Comparison of ENCODE assay signal across 9 mouse cellular contexts in genomic region chr1:24378125-24378821, GRCm38 (mm10).
DNase-seq lines count a peak whose midpoint lies in the region; ATAC-seq lines count a peak whose summit lies in the region.
"Had no signal": no experiment of that assay in that cellular context is flagged by ENCODE, and none has a peak within 500 bp of the region (broad histone marks: within the 10 kb centered on the region; RNA-seq: fewer than 3 reads in every experiment).

No protein-coding gene starts in this region.

- H3K4me2 ChIP-seq in heart, embryonic 13.5 days = 0 out of 2 replicates have a peak overlapping the region, but pooled peaks have one; percentile 11
- no peak overlapping the region for H3K4me2 ChIP-seq in heart, embryonic 11.5 days
- no peak overlapping the region for H3K4me2 ChIP-seq in hindbrain, embryonic 13.5 days
- no peak overlapping the region for H3K4me2 ChIP-seq in neural tube, embryonic 15.5 days
- H3K4me2 ChIP-seq: heart, embryonic 15.5 days had no signal

- no peak overlapping the region for H3K9ac ChIP-seq in heart, embryonic 13.5 days
- no peak overlapping the region for H3K9ac ChIP-seq in heart, embryonic 11.5 days (ENCODE audit: low read depth, low read length)
- H3K9ac ChIP-seq in hindbrain, embryonic 13.5 days = no peak overlapping the region
- no peak overlapping the region for H3K9ac ChIP-seq in neural tube, embryonic 15.5 days (replicated peaks)
- H3K9ac ChIP-seq: heart, embryonic 15.5 days had no signal

- intact Hi-C loops in left cerebral cortex, postnatal 36 days (cut with DNase I) = loop anchor here (2.0 kb wide), 1 partner anchor 255 kb away; no protein-coding TSS in a partner anchor

- H3K27ac ChIP-seq in heart, embryonic 13.5 days (replicated peaks) = no peak overlapping the region
- no peak overlapping the region for H3K27ac ChIP-seq in heart, embryonic 11.5 days (ENCODE audit: low read depth, low read length)
- no peak overlapping the region for H3K27ac ChIP-seq in hindbrain, embryonic 13.5 days
- H3K27ac ChIP-seq in neural tube, embryonic 15.5 days (replicated peaks) = no peak overlapping the region
- H3K27ac ChIP-seq: heart, embryonic 15.5 days had no signal

- no peaks in the 10 kb centered on the region; the same call in 1 of the 2 replicates for H3K4me1 ChIP-seq in heart, embryonic 13.5 days
- H3K4me1 ChIP-seq in heart, embryonic 11.5 days (ENCODE audit: control insufficient read depth, insufficient read depth, low read length) = no peaks in the 10 kb centered on the region
- H3K4me1 ChIP-seq in hindbrain, embryonic 13.5 days (replicated peaks) = peaks cover 6% of the 10 kb centered on the region; the same call in 1 of the 2 replicates
- peaks cover 9% of the 10 kb centered on the region; the same call in 1 of the 2 replicates for H3K4me1 ChIP-seq in neural tube, embryonic 15.5 days
- H3K4me1 ChIP-seq: heart, embryonic 15.5 days had no signal

- ATAC-seq in heart, embryonic 13.5 days (ENCODE audit: extremely low read depth, insufficient number of reproducible peaks, low FRiP score, low TSS enrichment) = no peak
- ATAC-seq in heart, embryonic 11.5 days (replicated peaks; ENCODE audit: insufficient number of reproducible peaks, low FRiP score, low TSS enrichment) = no peak
- peak; percentile 71 for ATAC-seq in hindbrain, embryonic 13.5 days (ENCODE audit: low FRiP score)
- ATAC-seq in neural tube, embryonic 15.5 days (ENCODE audit: low FRiP score) = peak; percentile 84

- no peaks in the 10 kb centered on the region for H3K27me3 ChIP-seq in heart, embryonic 13.5 days (replicated peaks)
- no peaks in the 10 kb centered on the region for H3K27me3 ChIP-seq in heart, embryonic 11.5 days (ENCODE audit: control insufficient read depth, insufficient read depth, low read length)
- H3K27me3 ChIP-seq in hindbrain, embryonic 13.5 days = no peaks in the 10 kb centered on the region
- H3K27me3 ChIP-seq in neural tube, embryonic 15.5 days (replicated peaks) = no peaks in the 10 kb centered on the region
- H3K27me3 ChIP-seq: heart, embryonic 15.5 days had no signal

- peak; percentile 25 for DNase-seq in ES-CJ7 (ENCODE audit: low read depth, low spot score)
- DNase-seq in cerebellum, postnatal 25 days = peak; percentile 67 to 84
- peak; percentile 26 to 28 for DNase-seq in left cerebral cortex, postnatal 36 days (ENCODE audit: low spot score in 2 of 2)
- no peak for DNase-seq in spleen, postnatal 36 days (ENCODE audit: low spot score in 2 of 2)

- no peak overlapping the region for H3K4me3 ChIP-seq in heart, embryonic 13.5 days
- no peak overlapping the region for H3K4me3 ChIP-seq in heart, embryonic 11.5 days (ENCODE audit: low read depth, low read length)
- no peak overlapping the region for H3K4me3 ChIP-seq in hindbrain, embryonic 13.5 days
- H3K4me3 ChIP-seq in neural tube, embryonic 15.5 days (replicated peaks) = no peak overlapping the region
- H3K4me3 ChIP-seq: heart, embryonic 15.5 days had no signal

- no peaks in the 10 kb centered on the region for H3K9me3 ChIP-seq in heart, embryonic 13.5 days
- H3K9me3 ChIP-seq in heart, embryonic 11.5 days (replicated peaks; ENCODE audit: control insufficient read depth, low read length) = no peaks in the 10 kb centered on the region
- no peaks in the 10 kb centered on the region for H3K9me3 ChIP-seq in hindbrain, embryonic 13.5 days
- H3K9me3 ChIP-seq in neural tube, embryonic 15.5 days (replicated peaks) = no peaks in the 10 kb centered on the region
- H3K9me3 ChIP-seq: heart, embryonic 15.5 days had no signal

- WGBS in heart, embryonic 13.5 days = 27% methylated on average over 8 of the region's 8 CpGs
- WGBS in heart, embryonic 11.5 days (ENCODE audit: insufficient replicate concordance) = 26% methylated on average over 8 of the region's 8 CpGs
- WGBS in hindbrain, embryonic 13.5 days = 37% methylated on average over 8 of the region's 8 CpGs
- WGBS in neural tube, embryonic 15.5 days = 30% methylated on average over 8 of the region's 8 CpGs

- no peaks in the 10 kb centered on the region for H3K36me3 ChIP-seq in heart, embryonic 13.5 days
- H3K36me3 ChIP-seq in heart, embryonic 11.5 days (ENCODE audit: control insufficient read depth, insufficient read depth, low read length) = no peaks in the 10 kb centered on the region
- H3K36me3 ChIP-seq in hindbrain, embryonic 13.5 days = no peaks in the 10 kb centered on the region
- no peaks in the 10 kb centered on the region for H3K36me3 ChIP-seq in neural tube, embryonic 15.5 days
- H3K36me3 ChIP-seq: heart, embryonic 15.5 days had no signal

Comparison
In these comparisons a context has a peak if more than half of its experiments do, and no peak if none do; other contexts are left out.
1. ATAC-seq: peak in hindbrain, embryonic 13.5 days (single experiment) and neural tube, embryonic 15.5 days (single experiment); none in heart, embryonic 13.5 days (single experiment) and heart, embryonic 11.5 days (single experiment).
2. DNase-seq: peak in ES-CJ7 (single experiment), cerebellum, postnatal 25 days (2 of 2) and left cerebral cortex, postnatal 36 days (2 of 2); none in spleen, postnatal 36 days (0 of 2).